Comparison of ENCODE assay signal across 8 mouse cellular contexts in the genomic region with DNA sequence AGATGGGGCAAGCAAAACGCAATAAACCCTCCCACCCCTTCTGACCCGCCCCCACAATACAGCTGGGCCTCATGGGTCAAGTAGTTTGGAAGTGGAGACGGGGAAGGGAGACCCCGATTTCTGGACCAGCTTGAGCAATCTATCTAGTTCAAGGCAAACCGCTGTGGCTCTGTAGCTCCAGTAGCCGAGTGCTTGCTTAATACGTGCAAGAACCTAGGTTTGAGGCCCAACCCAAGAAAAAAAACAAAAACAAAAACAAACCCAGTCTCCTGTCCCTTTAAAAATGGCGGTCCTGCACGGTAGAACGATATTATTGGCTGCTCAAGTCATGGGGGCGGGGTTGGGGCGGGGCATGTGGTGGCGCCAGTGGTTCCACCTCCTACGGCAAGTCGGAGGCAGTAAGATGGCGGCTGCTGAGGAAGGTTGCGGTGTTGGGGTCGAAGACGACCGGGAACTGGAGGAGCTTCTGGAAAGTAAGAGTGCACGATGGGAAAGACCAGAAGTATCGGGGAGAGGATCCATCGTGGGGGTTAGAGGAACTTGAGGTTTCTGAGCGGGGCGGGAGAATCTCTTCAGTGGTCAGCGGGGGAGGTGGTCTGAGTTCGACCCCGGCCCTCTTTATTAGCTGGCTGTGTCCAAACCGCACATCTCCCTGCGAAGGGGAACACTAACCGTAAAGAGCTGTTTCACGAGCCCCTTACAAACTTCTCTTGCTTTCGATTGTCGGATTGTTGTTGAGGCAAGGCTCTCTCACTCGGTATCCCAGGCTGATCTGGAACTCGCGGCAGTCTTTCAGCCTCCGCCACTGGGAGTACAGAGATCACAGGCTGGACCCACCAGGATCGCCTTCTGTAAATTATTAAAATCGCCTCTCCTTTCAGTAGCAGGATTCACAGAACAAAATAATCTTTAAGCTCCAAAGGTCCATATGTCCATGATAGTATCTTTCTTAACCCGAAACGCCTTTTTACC. TPM values are rescaled to one million over a fixed set of nuclear protein-coding genes. Genes with fewer than 3 reads are reported as not detected.
DNase-seq lines count a peak whose midpoint lies in the region; ATAC-seq and TF ChIP-seq lines count a peak whose summit lies in the region.

A gene (plus strand): TSS at position 380 of the 972 bp plus-strand sequence.

- in situ Hi-C loops in CH12.LX (cut with MboI; ENCODE audit: low pct_ligation_motif_present, low pct_unique_long_range_greater_than_20kb, low sequenced_read_pairs) = no loop called here

- ATAC-seq in heart, embryonic 13.5 days (ENCODE audit: extremely low read depth, insufficient number of reproducible peaks, low FRiP score, low TSS enrichment) = peak; percentile 90
- peak; percentile 94 for ATAC-seq in liver, embryonic 11.5 days (replicated peaks; ENCODE audit: low FRiP score)

- dilution Hi-C loops in CH12.LX (cut with MboI; ENCODE audit: extremely low pct_ligation_motif_present, extremely low pct_unique_long_range_greater_than_20kb, low sequenced_read_pairs) = no loop called here

- peak within 1 kb of the TSS; percentile 95 for H3K4me2 ChIP-seq in CH12.LX (ENCODE audit: insufficient read depth, low read depth, poor library complexity, severe bottlenecking)
- H3K4me2 ChIP-seq in heart, embryonic 13.5 days = peak within 1 kb of the TSS; percentile 87
- peak within 1 kb of the TSS; percentile 83 for H3K4me2 ChIP-seq in liver, embryonic 11.5 days

- peaks cover 3 to 18% of the 10 kb centered on the region in 2 experiments for H3K4me1 ChIP-seq in CH12.LX (ENCODE audit: control insufficient read depth in 1 of 2, insufficient read depth in 2 of 2)
- peaks cover 14% of the 10 kb centered on the region for H3K4me1 ChIP-seq in heart, embryonic 13.5 days
- H3K4me1 ChIP-seq in liver, embryonic 11.5 days (replicated peaks; ENCODE audit: control insufficient read depth, insufficient read depth, low read length) = peaks cover 8% of the 10 kb centered on the region

- TF ChIP-seq CTCF in CH12.LX (conservative IDR thresholded peaks at IDR 0.05 in 1 of 2, IDR thresholded peaks at IDR 0.05 in 1 of 2; ENCODE audit: low read depth in 2 of 2, low read length in 2 of 2) = no peak

- no peak within 1 kb of the TSS for H3K27ac ChIP-seq in CH12.LX (ENCODE audit: insufficient read depth, low read depth)
- peak within 1 kb of the TSS; percentile 72 for H3K27ac ChIP-seq in heart, embryonic 13.5 days (replicated peaks)
- peak within 1 kb of the TSS; percentile 57; the same call in 1 of the 2 replicates for H3K27ac ChIP-seq in liver, embryonic 11.5 days (ENCODE audit: low read depth, low read length)

- no peaks in the 10 kb centered on the region for H3K27me3 ChIP-seq in CH12.LX (replicated peaks)
- H3K27me3 ChIP-seq in heart, embryonic 13.5 days (replicated peaks) = no peaks in the 10 kb centered on the region
- no peaks in the 10 kb centered on the region for H3K27me3 ChIP-seq in liver, embryonic 11.5 days (replicated peaks; ENCODE audit: control insufficient read depth, insufficient read depth, low read length)
- H3K27me3 ChIP-seq in splenic B cell, adult 2 months (ENCODE audit: control insufficient read depth, insufficient read depth, low read length, poor library complexity, severe bottlenecking) = no peaks in the 10 kb centered on the region

- no peak for TF ChIP-seq RAD21 in CH12.LX (IDR thresholded peaks at IDR 0.05; ENCODE audit: low read depth, low read length)

- peak; percentile 81 for TF ChIP-seq POLR2A in CH12.LX (IDR thresholded peaks at IDR 0.05; ENCODE audit: low read depth, low read length)

- DNase-seq in CH12.LX (ENCODE audit: extremely low read depth) = peak; percentile 93
- DNase-seq in c-Kit-negative CD71-positive TER-119-positive erythroid progenitor cells, embryonic 14.5 days (ENCODE audit: low read depth, low spot score) = peak; percentile 84
- DNase-seq in fibroblast of lung, adult 2 months (ENCODE audit: low read depth) = peak; percentile 60
- peak; percentile 89 for DNase-seq in kidney, postnatal 10 days
- peak; percentile 86 for DNase-seq in liver, embryonic 11.5 days (ENCODE audit: low spot score)
- DNase-seq in naive thymus-derived CD4-positive, alpha-beta T cell, adult 2 months (ENCODE audit: low read depth) = peak; percentile 93
- DNase-seq in splenic B cell, adult 2 months (ENCODE audit: low read depth, low spot score) = peak; percentile 93

- WGBS in heart, embryonic 13.5 days = under 1% methylated on average over 42 of the region's 42 CpGs
- WGBS in liver, embryonic 11.5 days = under 1% methylated on average over 42 of the region's 42 CpGs

- no peak for TF ChIP-seq EP300 in CH12.LX (IDR thresholded peaks at IDR 0.05; ENCODE audit: low read length)

- peaks cover 8% of the 10 kb centered on the region for H3K79me2 ChIP-seq in CH12.LX (replicated peaks; ENCODE audit: control insufficient read depth, extremely low read depth, insufficient read depth, poor library complexity, severe bottlenecking)

- H3K36me3 ChIP-seq in CH12.LX (replicated peaks in 1 of 2; ENCODE audit: control insufficient read depth in 1 of 2, insufficient read depth in 1 of 2, low read length in 1 of 2) = peaks cover 32 to 54% of the 10 kb centered on the region in 2 experiments
- H3K36me3 ChIP-seq in heart, embryonic 13.5 days = peaks cover 57% of the 10 kb centered on the region
- H3K36me3 ChIP-seq in liver, embryonic 11.5 days (ENCODE audit: control insufficient read depth, insufficient read depth, low read length) = peaks cover 25% of the 10 kb centered on the region; the same call in 1 of the 2 replicates
- no peaks in the 10 kb centered on the region for H3K36me3 ChIP-seq in splenic B cell, adult 2 months (ENCODE audit: control insufficient read depth, insufficient read depth, low read length, poor library complexity, severe bottlenecking)

- no peaks in the 10 kb centered on the region for H3K9me3 ChIP-seq in CH12.LX (replicated peaks; ENCODE audit: low read length)
- no peaks in the 10 kb centered on the region for H3K9me3 ChIP-seq in heart, embryonic 13.5 days
- H3K9me3 ChIP-seq in liver, embryonic 11.5 days (ENCODE audit: control insufficient read depth, low read length) = no peaks in the 10 kb centered on the region

- H3K9ac ChIP-seq in CH12.LX (ENCODE audit: insufficient read depth, low read depth) = peak within 1 kb of the TSS; percentile 95
- H3K9ac ChIP-seq in heart, embryonic 13.5 days = peak within 1 kb of the TSS; percentile 96
- peak within 1 kb of the TSS; percentile 85 for H3K9ac ChIP-seq in liver, embryonic 11.5 days (ENCODE audit: low read depth, low read length)

- H3K4me3 ChIP-seq in CH12.LX (replicated peaks in 1 of 3; ENCODE audit: low read depth in 2 of 3, low read length in 2 of 3, poor library complexity in 1 of 3) = peak within 1 kb of the TSS; percentile 91 to 93 (median 92)
- H3K4me3 ChIP-seq in heart, embryonic 13.5 days = peak within 1 kb of the TSS; percentile 90
- H3K4me3 ChIP-seq in liver, embryonic 11.5 days (ENCODE audit: low read depth, low read length) = peak within 1 kb of the TSS; percentile 78

TF ChIP-seq in CH12.LX, 34 proteins besides CTCF, POLR2A, EP300 and RAD21 (continues in another document):
- TF ChIP-seq KAT2A (IDR thresholded peaks at IDR 0.05; ENCODE audit: insufficient replicate concordance, low read length) (no peak), MXI1 (IDR thresholded peaks at IDR 0.05; ENCODE audit: low read depth, low read length) (peak; percentile 98), UBTF (IDR thresholded peaks at IDR 0.05; ENCODE audit: low read depth, low read length) (no peak), HCFC1 (IDR thresholded peaks at IDR 0.05; ENCODE audit: low read depth, low read length) (peak; percentile 77), ZMIZ1 (IDR thresholded peaks at IDR 0.05; ENCODE audit: low read depth, low read length) (no peak), RCOR1 (conservative IDR thresholded peaks at IDR 0.05; ENCODE audit: low read depth, low read length) (no peak), MAZ (IDR thresholded peaks at IDR 0.05; ENCODE audit: low read depth, low read length) (peak; percentile 25; the same call in 1 of the 2 replicates), SIN3A (IDR thresholded peaks at IDR 0.05; ENCODE audit: low read length) (peak; percentile 100), CHD1 (IDR thresholded peaks at IDR 0.05; ENCODE audit: low read depth, low read length) (no peak), ETS1 (conservative IDR thresholded peaks at IDR 0.05; ENCODE audit: low read depth, low read length) (no peak), SMC3 (IDR thresholded peaks at IDR 0.05; ENCODE audit: low read depth, low read length) (no peak), IRF4 (IDR thresholded peaks at IDR 0.05; ENCODE audit: low read depth, low read length) (no peak), ELF1 (IDR thresholded peaks at IDR 0.05; ENCODE audit: low read depth, low read length) (no peak), JUND (conservative IDR thresholded peaks at IDR 0.05; ENCODE audit: low read depth, low read length) (no peak), E2F4 (IDR thresholded peaks at IDR 0.05; ENCODE audit: insufficient replicate concordance, low read depth, low read length) (no peak; the same call in 1 of the 2 replicates), MEF2A (IDR thresholded peaks at IDR 0.05; ENCODE audit: borderline replicate concordance, low read depth, low read length) (no peak), TCF12 (IDR thresholded peaks at IDR 0.05; ENCODE audit: low read depth, low read length) (peak; percentile 69), POLR2AphosphoS2 (IDR thresholded peaks at IDR 0.05; ENCODE audit: low read depth, low read length) (no peak), GABPA (IDR thresholded peaks at IDR 0.05; ENCODE audit: insufficient replicate concordance, low read depth, low read length) (no peak), CHD2 (IDR thresholded peaks at IDR 0.05; ENCODE audit: low read length) (peak; percentile 28; the same call in 1 of the 2 replicates), ZKSCAN1 (IDR thresholded peaks at IDR 0.05; ENCODE audit: borderline replicate concordance, low read depth, low read length) (no peak), USF2 (conservative IDR thresholded peaks at IDR 0.05; ENCODE audit: low read depth, low read length) (no peak), MAFK (IDR thresholded peaks at IDR 0.05; ENCODE audit: insufficient replicate concordance, low read length) (no peak), ZC3H11A (IDR thresholded peaks at IDR 0.05; ENCODE audit: low read depth, low read length) (no peak), JUN (IDR thresholded peaks at IDR 0.05; ENCODE audit: insufficient read depth, low read depth, low read length) (no peak), BHLHE40 (IDR thresholded peaks at IDR 0.05; ENCODE audit: low read depth, low read length) (no peak), PAX5 (IDR thresholded peaks at IDR 0.05; ENCODE audit: low read length) (no peak)

RNA-seq across cellular contexts. Expression of the gene that starts here (rescaled TPM):
- total RNA-seq in CH12.LX (2012; rRNA removed) (43.5 and 46.0 TPM in 2 replicates), CH12.LX (2014; rRNA removed) (47.9 and 53.6 TPM in 2 replicates)
- polyA plus RNA-seq in CH12.LX (2012; ENCODE audit: insufficient read length, low read depth) = 58.2 and 60.5 TPM in 2 replicates
- 124 and 131 TPM in 2 replicates for polyA plus RNA-seq in heart, embryonic 13.5 days (2015; fragmentation: Nextera tagmentation; extraction: Ambion mirVana)
- polyA plus RNA-seq in liver, embryonic 11.5 days (2014; fragmentation: Nextera tagmentation; extraction: Ambion mirVana) = 81.8 and 86.4 TPM in 2 replicates
